19 mouse cellular contexts compared by ENCODE assay signal in the genomic region with DNA sequence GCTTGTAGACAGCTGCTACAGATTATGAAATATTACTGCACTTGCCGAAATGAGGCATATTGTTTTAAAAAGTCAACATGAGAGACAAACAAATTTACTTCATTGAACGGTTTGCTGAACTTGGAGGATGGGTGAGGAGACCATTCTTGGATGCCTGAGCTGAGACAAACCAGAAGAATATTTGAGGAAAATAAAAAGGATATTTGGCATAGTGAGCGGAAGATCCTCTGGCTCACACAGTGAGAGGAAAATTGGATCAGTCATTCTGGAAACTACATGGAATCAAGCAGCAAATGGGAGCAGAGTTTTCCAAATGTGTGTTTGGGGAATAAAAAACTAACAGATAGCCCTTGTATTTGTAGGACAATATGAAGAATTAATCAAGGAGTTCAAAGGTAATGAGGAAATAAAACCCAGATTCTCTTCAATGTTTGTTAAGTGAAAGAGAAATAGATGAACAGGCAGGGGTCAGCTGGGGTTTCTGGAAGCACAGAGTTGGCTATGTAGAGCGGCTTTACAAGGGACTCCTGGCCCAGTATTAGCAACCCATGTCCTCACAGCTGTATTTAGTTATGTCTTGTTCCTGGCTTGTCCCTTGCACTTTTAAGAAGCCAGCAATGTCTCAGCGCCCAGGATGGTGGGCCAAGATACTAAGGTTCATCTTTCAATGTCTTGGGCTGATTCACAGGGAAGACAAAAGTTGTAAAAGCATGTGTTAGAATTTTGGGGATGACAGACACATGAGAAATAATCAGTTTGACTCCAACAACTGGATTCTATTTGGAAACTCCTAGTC. TPM values are rescaled to one million over a fixed set of nuclear protein-coding genes. Genes with fewer than 3 reads are reported as not detected.
DNase-seq lines count a peak whose midpoint lies in the region; ATAC-seq and TF ChIP-seq lines count a peak whose summit lies in the region.
"Had no signal": no experiment of that assay in that cellular context is flagged by ENCODE, and none has a peak within 500 bp of the region (broad histone marks: within the 10 kb centered on the region; RNA-seq: fewer than 3 reads in every experiment).

No protein-coding gene starts in this region.

- H3K27ac ChIP-seq in kidney, adult 2 months (ENCODE audit: insufficient read depth, low read depth, low read length): peak overlapping the region; percentile 69
- peak overlapping the region; percentile 33 for H3K27ac ChIP-seq in gastrocnemius, adult 2 months
- no peak overlapping the region for H3K27ac ChIP-seq in cerebellum, adult 2 months (ENCODE audit: insufficient read depth, low read length)
- H3K27ac ChIP-seq: limb, embryonic 13.5 days had no signal

- H3K27me3 ChIP-seq in kidney, adult 2 months (replicated peaks; ENCODE audit: control insufficient read depth, insufficient read depth, low read length): no peaks in the 10 kb centered on the region
- H3K27me3 ChIP-seq in cerebellum, adult 2 months (ENCODE audit: control insufficient read depth, insufficient read depth, low read length): no peaks in the 10 kb centered on the region
- H3K27me3 ChIP-seq: limb, embryonic 13.5 days had no signal

- WGBS in kidney, adult 2 months: 79% methylated on average over 5 of the region's 5 CpGs
- 76% methylated on average over 5 of the region's 5 CpGs for WGBS in cerebellum, adult 2 months

- H3K36me3 ChIP-seq in kidney, adult 2 months (ENCODE audit: control insufficient read depth, insufficient read depth, low read length): peaks cover 16% of the 10 kb centered on the region
- H3K36me3 ChIP-seq: G1E; limb, embryonic 13.5 days had no signal

- no peak overlapping the region for H3K4me3 ChIP-seq in kidney, adult 2 months (ENCODE audit: insufficient read depth, low read depth, low read length)
- H3K4me3 ChIP-seq in gastrocnemius, adult 2 months: no peak overlapping the region
- no peak overlapping the region for H3K4me3 ChIP-seq in cerebellum, adult 2 months (replicated peaks; ENCODE audit: insufficient read depth, low read depth, low read length)
- H3K4me3 ChIP-seq: limb, embryonic 13.5 days had no signal

- intact Hi-C loops in gastrocnemius, adult 2 months (cut with DNase I): no loop called here
- intact Hi-C loops in heart, postnatal 14 days (cut with DNase I): no loop called here

- no peak for TF ChIP-seq POLR2A in kidney, adult 2 months (IDR thresholded peaks at IDR 0.05; ENCODE audit: low read depth, low read length)
- no peak for TF ChIP-seq POLR2A in cerebellum, adult 2 months (IDR thresholded peaks at IDR 0.05; ENCODE audit: borderline replicate concordance, insufficient read depth, low read length)

- H3K4me1 ChIP-seq in kidney, adult 2 months (ENCODE audit: control insufficient read depth, insufficient read depth, low read length): peaks cover 6% of the 10 kb centered on the region; the same call in 1 of the 2 replicates
- no peaks in the 10 kb centered on the region for H3K4me1 ChIP-seq in cerebellum, adult 2 months (ENCODE audit: control insufficient read depth, insufficient read depth, low read length)
- H3K4me1 ChIP-seq: limb, embryonic 13.5 days had no signal

- TF ChIP-seq CTCF in kidney, adult 2 months (conservative IDR thresholded peaks at IDR 0.05; ENCODE audit: insufficient read depth, insufficient read length, low read depth, low read length): no peak
- no peak for TF ChIP-seq CTCF in gastrocnemius, adult 2 months (IDR thresholded peaks at IDR 0.05)
- TF ChIP-seq CTCF in cerebellum, adult 2 months (IDR thresholded peaks at IDR 0.05; ENCODE audit: borderline replicate concordance, insufficient read depth, low read depth, low read length): no peak

- ATAC-seq in activated CD4-positive, CD25-positive, alpha-beta regulatory T cell, adult 4 months: no peak
- ATAC-seq: forebrain, postnatal 0 days had no signal

- no peak for DNase-seq in kidney, adult 2 months
- no peak for DNase-seq in kidney, postnatal 14 days
- DNase-seq in gastrocnemius, adult 2 months: peak; percentile 58
- peak; percentile 24 to 25 for DNase-seq in heart, postnatal 14 days
- peak; percentile 52 for DNase-seq in lung, postnatal 36 days
- DNase-seq in yolk sac, embryonic 10.5 days (ENCODE audit: low spot score): no peak
- DNase-seq in cerebellum, adult 2 months: no peak
- DNase-seq: B cell, adult 2 months; cerebellum, adult 9-11 months; forebrain, postnatal 0 days; layer of hippocampus, adult 9-11 months; right cerebral cortex, postnatal 14 days had no signal

RNA-seq across cellular contexts. Expression of gene Kl, which starts 27.1 kb away (rescaled TPM):
- 158 and 159 TPM in 2 replicates for polyA plus RNA-seq in kidney, adult 2 months (2012; rRNA removed)
- under 1 TPM; 0.31 to 0.43 TPM for total RNA-seq in gastrocnemius, adult 2 months (2021)
- under 1 TPM; 0.10 TPM for total RNA-seq in heart, postnatal 14 days (2021)
- polyA plus RNA-seq in activated CD4-positive, CD25-positive, alpha-beta regulatory T cell, adult 4 months (2017; shearing (Covaris generic)): under 1 TPM in 1 of 2 experiments, not detected in 1; 0.08 TPM
- polyA plus RNA-seq in cerebellum, adult 2 months (2012; rRNA removed): 3.6 and 8.9 TPM in 2 replicates
- total RNA-seq: hematopoietic stem cell, adult 5-6 weeks; megakaryocyte progenitor cell, adult 5-6 weeks; monocyte, adult 5-6 weeks; neutrophil, adult 5-6 weeks had no signal
- polyA plus RNA-seq: G1E had no signal

Comparison
In these comparisons a context has a peak if more than half of its experiments do, and no peak if none do; other contexts are left out.
1. DNase-seq: peak in gastrocnemius, adult 2 months (single experiment), heart, postnatal 14 days (2 of 2) and lung, postnatal 36 days (single experiment); none in kidney, adult 2 months (single experiment), kidney, postnatal 14 days (single experiment), yolk sac, embryonic 10.5 days (single experiment) and cerebellum, adult 2 months (0 of 2).
2. RNA of gene Kl, which starts 27.1 kb away (polyA plus RNA-seq): 158 to 159 TPM in kidney, adult 2 months; 3.6 to 8.9 TPM in cerebellum, adult 2 months and 0.08 TPM in activated CD4-positive, CD25-positive, alpha-beta regulatory T cell, adult 4 months; every median in the first group is over 10 times any median in the second.